14 mouse cellular contexts compared by ENCODE assay signal in the genomic region with DNA sequence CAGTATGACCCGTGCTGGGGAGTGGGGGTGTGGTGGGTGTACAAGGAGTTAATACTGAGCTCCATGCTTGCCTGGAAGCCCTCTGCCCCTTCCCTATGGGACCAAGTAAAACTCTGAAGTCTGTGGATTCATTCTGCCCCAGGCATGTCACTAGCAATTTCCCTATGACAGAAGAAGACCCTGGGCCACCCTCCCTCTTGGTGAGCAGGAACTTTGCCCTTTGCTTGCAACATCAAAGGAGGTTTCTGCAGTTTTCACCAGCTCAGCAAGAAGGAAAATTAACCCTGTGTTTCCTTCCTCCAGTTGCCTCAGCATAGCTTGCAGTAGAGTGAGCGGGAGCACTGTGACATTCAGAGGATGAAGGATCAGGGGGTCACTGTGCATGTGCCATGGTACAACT. TPM values are rescaled to one million over a fixed set of nuclear protein-coding genes. Genes with fewer than 3 reads are reported as not detected.
DNase-seq lines count a peak whose midpoint lies in the region; ATAC-seq and TF ChIP-seq lines count a peak whose summit lies in the region.
"Had no signal": no experiment of that assay in that cellular context is flagged by ENCODE, and none has a peak within 500 bp of the region (broad histone marks: within the 10 kb centered on the region; RNA-seq: fewer than 3 reads in every experiment).

No protein-coding gene starts in this region.

- 11% methylated on average over 2 of the region's 2 CpGs for WGBS in embryonic facial prominence, embryonic 10.5 days
- WGBS in forebrain, embryonic 13.5 days = 41% methylated on average over 2 of the region's 2 CpGs
- WGBS in intestine, embryonic 15.5 days = 45% methylated on average over 2 of the region's 2 CpGs
- WGBS in midbrain, postnatal 0 days = 26% methylated on average over 2 of the region's 2 CpGs

- TF ChIP-seq CTCF in midbrain, postnatal 0 days (IDR thresholded peaks at IDR 0.05) = no peak

- ATAC-seq in forebrain, embryonic 13.5 days = no peak
- peak; percentile 67 for ATAC-seq in intestine, embryonic 15.5 days
- no peak for ATAC-seq in midbrain, postnatal 0 days (ENCODE audit: low FRiP score)

- H3K4me3 ChIP-seq in embryonic facial prominence, embryonic 10.5 days = peak overlapping the region; percentile 2; the same call in 1 of the 2 replicates
- H3K4me3 ChIP-seq in forebrain, embryonic 13.5 days = peak overlapping the region; percentile 12
- no peak overlapping the region for H3K4me3 ChIP-seq in intestine, embryonic 15.5 days (replicated peaks)
- H3K4me3 ChIP-seq in midbrain, postnatal 0 days (ENCODE audit: low read depth, low read length) = peak overlapping the region; percentile 69
- H3K4me3 ChIP-seq: heart, adult 2 months; limb, embryonic 12.5 days had no signal

- H3K27ac ChIP-seq in embryonic facial prominence, embryonic 10.5 days (replicated peaks) = 0 out of 2 replicates have a peak overlapping the region, but pooled peaks have one; percentile 10
- H3K27ac ChIP-seq in forebrain, embryonic 13.5 days = no peak overlapping the region
- no peak overlapping the region for H3K27ac ChIP-seq in intestine, embryonic 15.5 days
- H3K27ac ChIP-seq in midbrain, postnatal 0 days (ENCODE audit: low read depth, low read length) = peak overlapping the region; percentile 95
- H3K27ac ChIP-seq: heart, adult 2 months; limb, embryonic 12.5 days had no signal

- H3K4me1 ChIP-seq in embryonic facial prominence, embryonic 10.5 days = peaks cover 62% of the 10 kb centered on the region
- peaks cover 33% of the 10 kb centered on the region for H3K4me1 ChIP-seq in forebrain, embryonic 13.5 days
- peaks cover 7% of the 10 kb centered on the region; the same call in 1 of the 2 replicates for H3K4me1 ChIP-seq in intestine, embryonic 15.5 days (replicated peaks)
- no peaks in the 10 kb centered on the region for H3K4me1 ChIP-seq in midbrain, postnatal 0 days (ENCODE audit: insufficient read depth, low read length)

- H3K4me2 ChIP-seq in forebrain, embryonic 13.5 days = peak overlapping the region; percentile 78
- H3K4me2 ChIP-seq in intestine, embryonic 15.5 days (replicated peaks) = no peak overlapping the region
- H3K4me2 ChIP-seq in midbrain, postnatal 0 days (ENCODE audit: low read depth, low read length, poor library complexity, severe bottlenecking) = peak overlapping the region; percentile 67
- H3K4me2 ChIP-seq: limb, embryonic 12.5 days had no signal

- H3K27me3 ChIP-seq in embryonic facial prominence, embryonic 10.5 days (replicated peaks; ENCODE audit: low read depth, poor library complexity, severe bottlenecking) = no peaks in the 10 kb centered on the region
- H3K27me3 ChIP-seq in forebrain, embryonic 13.5 days = no peaks in the 10 kb centered on the region
- no peaks in the 10 kb centered on the region for H3K27me3 ChIP-seq in intestine, embryonic 15.5 days (replicated peaks)
- no peaks in the 10 kb centered on the region for H3K27me3 ChIP-seq in midbrain, postnatal 0 days (ENCODE audit: insufficient read depth, low read length)
- H3K27me3 ChIP-seq: CH12.LX had no signal

- DNase-seq in embryonic facial prominence, embryonic 10.5 days (ENCODE audit: low spot score) = peak; percentile 80
- no peak for DNase-seq in midbrain, postnatal 0 days (ENCODE audit: low spot score)
- DNase-seq in cerebellum, postnatal 14 days = no peak
- DNase-seq in liver = no peak
- no peak for DNase-seq in spleen, postnatal 10 days (ENCODE audit: low spot score in 2 of 2)
- no peak for DNase-seq in cerebellum, postnatal 36 days
- DNase-seq: cerebellum, adult 8-10 months; heart, adult 2 months; heart, postnatal 36 days; kidney, postnatal 25 days had no signal

- no peaks in the 10 kb centered on the region for H3K36me3 ChIP-seq in embryonic facial prominence, embryonic 10.5 days (replicated peaks)
- H3K36me3 ChIP-seq in forebrain, embryonic 13.5 days (ENCODE audit: poor library complexity, severe bottlenecking) = no peaks in the 10 kb centered on the region
- H3K36me3 ChIP-seq in intestine, embryonic 15.5 days = no peaks in the 10 kb centered on the region
- H3K36me3 ChIP-seq in midbrain, postnatal 0 days (ENCODE audit: insufficient read depth, low read length) = no peaks in the 10 kb centered on the region
- H3K36me3 ChIP-seq: limb, embryonic 12.5 days had no signal

- H3K9ac ChIP-seq in forebrain, embryonic 13.5 days = 0 out of 2 replicates have a peak overlapping the region, but pooled peaks have one; percentile 16
- H3K9ac ChIP-seq in intestine, embryonic 15.5 days = no peak overlapping the region
- peak overlapping the region; percentile 93; the same call in 1 of the 2 replicates for H3K9ac ChIP-seq in midbrain, postnatal 0 days (replicated peaks; ENCODE audit: low read length, poor library complexity, severe bottlenecking)
- H3K9ac ChIP-seq: limb, embryonic 12.5 days had no signal

- no peaks in the 10 kb centered on the region for H3K9me3 ChIP-seq in embryonic facial prominence, embryonic 10.5 days
- no peaks in the 10 kb centered on the region for H3K9me3 ChIP-seq in forebrain, embryonic 13.5 days (replicated peaks)
- no peaks in the 10 kb centered on the region for H3K9me3 ChIP-seq in intestine, embryonic 15.5 days
- no peaks in the 10 kb centered on the region for H3K9me3 ChIP-seq in midbrain, postnatal 0 days (ENCODE audit: low read length)
- H3K9me3 ChIP-seq: limb, embryonic 12.5 days had no signal

RNA-seq across cellular contexts. Expression of gene Gap43, which starts 3.8 kb away (rescaled TPM):
- 125 and 135 TPM in 2 replicates for polyA plus RNA-seq in embryonic facial prominence, embryonic 10.5 days (2016; fragmentation: Nextera tagmentation; extraction: Ambion mirVana)
- 389 and 408 TPM in 2 replicates for polyA plus RNA-seq in forebrain, embryonic 13.5 days (2015; fragmentation: Nextera tagmentation; extraction: Ambion mirVana)
- polyA plus RNA-seq in intestine, embryonic 15.5 days (2015; fragmentation: Nextera tagmentation; extraction: Ambion mirVana) = 61.0 and 67.5 TPM in 2 replicates
- 874 and 1,101 TPM in 2 replicates for total RNA-seq in midbrain, postnatal 0 days (2014; rRNA removed)
- 2,398 and 2,505 TPM in 2 replicates for polyA plus RNA-seq in midbrain, postnatal 0 days (2015; fragmentation: Nextera tagmentation; extraction: Ambion mirVana)
- total RNA-seq: CH12.LX had no signal

Comparison
In these comparisons a context has a peak if more than half of its experiments do, and no peak if none do; other contexts are left out.
1. H3K27ac ChIP-seq: peak in embryonic facial prominence, embryonic 10.5 days (single experiment) and midbrain, postnatal 0 days (single experiment); none in forebrain, embryonic 13.5 days (single experiment) and intestine, embryonic 15.5 days (single experiment).